Mouse (Mus musculus): ENCODE results near the gene Sarm1.

DNA sequence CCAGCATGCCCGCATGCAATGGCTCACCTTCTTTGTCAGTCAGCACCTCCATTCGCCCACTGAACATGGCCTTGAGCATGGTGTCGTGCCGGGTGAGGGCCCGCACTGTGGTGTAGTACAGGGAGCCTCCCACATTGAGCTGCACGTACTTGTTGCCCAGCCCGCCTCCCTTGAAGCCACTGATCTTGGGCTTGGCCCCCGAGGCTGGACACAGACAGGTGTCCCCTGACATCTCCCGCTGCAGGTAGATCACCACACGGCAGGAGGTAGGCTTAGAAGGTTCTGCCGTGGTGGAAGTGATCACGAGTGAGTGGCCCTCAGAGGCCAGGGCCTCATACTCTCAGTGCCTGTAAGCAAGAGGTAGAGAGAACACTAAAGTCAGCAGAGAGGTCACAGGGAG is 32.4 kb upstream of the Sarm1 start:
- TF ChIP-seq CTCF (IDR thresholded peaks at IDR 0.05; ENCODE audit: control insufficient read depth, insufficient read depth, insufficient replicate concordance, low read depth, low read length) (no peak), POLR2A (IDR thresholded peaks at IDR 0.05; ENCODE audit: control insufficient read depth, low read depth, low read length) (no peak)
